Mouse (Mus musculus): ENCODE measurements around the gene Acvr1. TPM values are rescaled to one million over a fixed set of nuclear protein-coding genes. Genes with fewer than 3 reads are reported as not detected.

Acvr1 gene
- polyA plus RNA-seq, 1 experiment from 2014 or later = 3.0 TPM

GRCm38 (mm10) chr2:58481450-58482100 lies 85.4 kb downstream of the Acvr1 start:
- no peak for DNase-seq (ENCODE audit: extremely low spot score, low spot score)
- Histone ChIP-seq H3K27ac (no peak overlapping the region), H3K4me3 (no peak overlapping the region), H3K36me3 (replicated peaks) (peaks cover 17% of the 10 kb centered on the region), H3K9me3 (no peaks in the 10 kb centered on the region), H3K4me1 (peaks cover 29% of the 10 kb centered on the region), H3K27me3 (ENCODE audit: poor library complexity, severe bottlenecking) (no peaks in the 10 kb centered on the region)
- 93% methylated on average over 9 of the region's 9 CpGs for WGBS

GRCm38 (mm10) chr2:58480764-58481163 lies 86.2 kb downstream of the Acvr1 start:
- H3K9me3 ChIP-seq = no peaks in the 10 kb centered on the region
- peaks cover 17% of the 10 kb centered on the region for H3K36me3 ChIP-seq (replicated peaks)
- no peak overlapping the region for H3K27ac ChIP-seq
- H3K4me3 ChIP-seq = no peak overlapping the region
- no peak for DNase-seq (ENCODE audit: extremely low spot score, low spot score)
- H3K4me1 ChIP-seq = peaks cover 24% of the 10 kb centered on the region
- no peaks in the 10 kb centered on the region for H3K27me3 ChIP-seq (ENCODE audit: poor library complexity, severe bottlenecking)
- WGBS = 90% methylated on average over 6 of the region's 6 CpGs

GRCm38 (mm10) chr2:58479536-58479935 lies 87.4 kb downstream of the Acvr1 start:
- Histone ChIP-seq H3K27me3 (ENCODE audit: poor library complexity, severe bottlenecking) (no peaks in the 10 kb centered on the region), H3K27ac (no peak overlapping the region), H3K36me3 (replicated peaks) (peaks cover 18% of the 10 kb centered on the region), H3K4me3 (no peak overlapping the region), H3K4me1 (peaks cover 22% of the 10 kb centered on the region), H3K9me3 (no peaks in the 10 kb centered on the region)
- WGBS = 95% methylated on average over 10 of the region's 10 CpGs
- no peak for DNase-seq (ENCODE audit: extremely low spot score, low spot score)

GRCm38 (mm10) chr2:58478144-58478543 lies 88.8 kb downstream of the Acvr1 start:
- Histone ChIP-seq H3K27me3 (ENCODE audit: poor library complexity, severe bottlenecking) (no peaks in the 10 kb centered on the region), H3K4me1 (peaks cover 16% of the 10 kb centered on the region; the same call in 1 of the 2 replicates), H3K27ac (no peak overlapping the region), H3K36me3 (replicated peaks) (peaks cover 25% of the 10 kb centered on the region), H3K4me3 (no peak overlapping the region), H3K9me3 (no peaks in the 10 kb centered on the region)
- WGBS = 93% methylated on average over 4 of the region's 4 CpGs
- DNase-seq (ENCODE audit: extremely low spot score, low spot score) = no peak

DNA sequence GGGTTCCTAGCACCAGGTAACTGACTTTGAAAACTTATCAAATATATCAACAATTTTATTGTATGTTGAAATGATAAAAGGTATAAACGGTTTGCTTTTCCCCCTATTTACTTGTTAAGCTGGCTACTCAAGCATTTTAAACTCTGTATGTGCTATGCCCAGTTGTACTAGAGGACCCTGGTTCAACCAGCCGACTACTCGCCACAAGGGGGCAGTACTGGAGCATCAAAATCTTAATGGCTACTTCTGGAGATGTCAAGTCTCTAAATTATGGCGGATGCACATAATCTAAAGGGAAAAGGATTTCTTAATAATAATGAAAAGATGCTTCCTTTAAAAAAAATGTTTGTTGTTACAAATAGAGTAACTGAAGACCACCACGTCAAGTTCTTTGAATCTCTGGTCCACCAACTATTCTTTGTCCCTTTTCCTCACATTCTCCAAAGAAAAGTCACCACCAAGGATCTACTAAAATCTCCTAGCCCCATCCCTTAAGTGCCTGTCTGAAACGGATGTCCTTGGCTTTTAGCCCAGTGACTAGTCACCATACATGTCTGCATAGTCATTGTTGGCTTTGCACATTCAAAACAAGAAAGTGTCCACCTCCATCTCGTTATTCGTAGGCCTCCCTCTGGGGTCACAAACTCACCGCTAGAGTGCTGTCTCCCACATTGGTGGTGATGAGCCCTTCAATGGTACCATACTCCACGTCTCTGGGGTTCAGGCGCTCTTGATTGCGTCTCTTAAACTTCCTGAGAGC lies 89.8 kb downstream of the Acvr1 start:
- Histone ChIP-seq H3K36me3 (replicated peaks) (peaks cover 25% of the 10 kb centered on the region), H3K9me3 (no peaks in the 10 kb centered on the region), H3K27ac (no peak overlapping the region), H3K4me1 (peaks cover 16% of the 10 kb centered on the region; the same call in 1 of the 2 replicates), H3K27me3 (ENCODE audit: poor library complexity, severe bottlenecking) (no peaks in the 10 kb centered on the region), H3K4me3 (no peak overlapping the region)
- 65% methylated on average over 12 of the region's 12 CpGs for WGBS
- peak; percentile 79 for DNase-seq (ENCODE audit: extremely low spot score, low spot score)

- DNase-seq (ENCODE audit: extremely low spot score, low spot score) = no peak
Observed at GRCm38 (mm10) chr2:58475578-58475977, 91.4 kb downstream of the Acvr1 start.

DNA sequence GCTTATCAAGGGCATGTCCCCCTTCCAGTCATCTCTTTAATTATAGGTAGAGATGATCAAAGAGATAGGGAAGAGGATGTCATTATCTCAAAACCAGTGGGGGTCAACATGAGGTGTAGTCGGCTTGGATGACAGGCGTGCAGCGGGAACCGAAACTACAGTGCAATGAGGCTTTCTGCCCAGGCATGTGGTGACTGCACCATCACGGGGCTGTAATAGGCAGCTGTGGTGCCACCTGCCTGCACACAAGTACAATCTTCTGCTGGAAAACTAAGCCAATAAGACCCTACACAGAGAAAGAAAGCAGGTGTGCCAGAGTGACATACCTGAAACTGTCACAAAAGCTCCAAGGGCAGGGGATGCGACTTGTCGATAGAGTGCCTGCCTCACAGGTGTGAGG lies 96.7 kb downstream of the Acvr1 start:
- H3K27ac ChIP-seq = no peak overlapping the region
- peaks cover 2% of the 10 kb centered on the region; the same call in 1 of the 2 replicates for H3K4me1 ChIP-seq
- no peaks in the 10 kb centered on the region; the same call in 1 of the 2 replicates for H3K9me3 ChIP-seq
- peaks cover 62% of the 10 kb centered on the region for H3K36me3 ChIP-seq (replicated peaks)
- WGBS = 93% methylated on average over 7 of the region's 7 CpGs
- H3K4me3 ChIP-seq = no peak overlapping the region
- no peak for DNase-seq (ENCODE audit: extremely low spot score, low spot score)
- H3K27me3 ChIP-seq (ENCODE audit: poor library complexity, severe bottlenecking) = no peaks in the 10 kb centered on the region

More at GRCm38 (mm10) chr2:58475578-58475977, 91.4 kb downstream of the Acvr1 start:
- H3K27me3 ChIP-seq (ENCODE audit: poor library complexity, severe bottlenecking) = no peaks in the 10 kb centered on the region
- H3K9me3 ChIP-seq = no peaks in the 10 kb centered on the region
- H3K27ac ChIP-seq = no peak overlapping the region
- 78% methylated on average over 8 of the region's 8 CpGs for WGBS
- H3K4me1 ChIP-seq = peaks cover 16% of the 10 kb centered on the region; the same call in 1 of the 2 replicates
- peaks cover 30% of the 10 kb centered on the region for H3K36me3 ChIP-seq (replicated peaks)
- H3K4me3 ChIP-seq = no peak overlapping the region

DNA sequence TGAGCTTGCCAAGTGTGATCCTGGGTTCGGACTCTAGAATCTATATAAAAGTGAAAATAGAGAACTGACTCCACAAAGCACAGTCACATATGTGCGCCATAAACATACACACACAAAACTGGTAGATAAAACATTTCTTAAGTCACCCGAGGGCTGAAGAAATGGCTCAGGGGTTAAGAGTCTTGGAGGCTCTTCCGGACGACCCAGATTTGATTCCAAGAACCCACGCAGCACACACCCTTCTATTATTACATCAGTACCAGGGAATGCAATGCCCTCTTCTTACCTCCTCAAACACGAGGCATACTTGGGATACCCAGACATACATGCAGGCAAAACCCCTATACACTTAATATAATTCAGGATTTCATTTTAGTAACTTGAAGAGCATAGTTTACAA lies 97.1 kb downstream of the Acvr1 start, which contains the start of gene Gm17409:
Gene Gm17409 (plus strand): TSS at position 301 of the 400 bp plus-strand sequence.
- no peaks in the 10 kb centered on the region; the same call in 1 of the 2 replicates for H3K9me3 ChIP-seq
- H3K4me1 ChIP-seq = peaks cover under 1% of the 10 kb centered on the region; the same call in 1 of the 2 replicates
- WGBS = 95% methylated on average over 7 of the region's 7 CpGs
- DNase-seq (ENCODE audit: extremely low spot score, low spot score) = no peak
- H3K27ac ChIP-seq = no peak within 1 kb of the TSS
- no peak within 1 kb of the TSS for H3K4me3 ChIP-seq
- no peaks in the 10 kb centered on the region for H3K27me3 ChIP-seq (ENCODE audit: poor library complexity, severe bottlenecking)
- H3K36me3 ChIP-seq (replicated peaks) = peaks cover 64% of the 10 kb centered on the region

DNA sequence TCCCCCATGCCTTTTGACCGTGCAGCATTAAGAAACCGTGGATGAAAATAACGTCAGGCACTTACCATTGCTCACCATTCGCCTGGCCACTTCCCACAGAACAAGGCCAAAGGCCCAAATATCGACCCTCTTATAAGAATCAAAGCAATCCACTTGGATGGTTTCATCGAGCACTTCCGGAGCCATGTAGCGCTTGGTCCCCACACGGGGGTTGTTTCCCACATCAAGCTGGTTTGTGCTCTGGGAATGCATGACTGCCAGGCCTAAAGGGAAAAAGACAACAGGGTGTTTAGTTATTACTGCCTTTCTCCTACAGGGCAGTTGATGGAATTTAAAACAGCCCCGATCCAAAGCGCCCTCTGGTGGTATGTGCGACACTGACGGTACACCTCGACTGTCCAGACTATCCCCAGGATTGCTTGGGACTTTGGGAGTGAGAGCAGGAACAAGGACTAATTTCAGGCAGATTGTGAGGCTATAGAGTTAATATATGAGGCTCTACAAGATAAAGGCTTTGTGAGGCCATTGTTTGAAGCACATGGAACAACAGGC lies 108.1 kb downstream of the Acvr1 start:
- Histone ChIP-seq H3K27me3 (ENCODE audit: poor library complexity, severe bottlenecking) (no peaks in the 10 kb centered on the region), H3K9me3 (0 out of 2 replicates have a peak, but pooled peaks cover 3% of the 10 kb centered on the region), H3K36me3 (replicated peaks) (peaks cover 63% of the 10 kb centered on the region), H3K27ac (no peak overlapping the region), H3K4me3 (no peak overlapping the region), H3K4me1 (no peaks in the 10 kb centered on the region)
- WGBS = 85% methylated on average over 14 of the region's 14 CpGs
- no peak for DNase-seq (ENCODE audit: extremely low spot score, low spot score)

DNA sequence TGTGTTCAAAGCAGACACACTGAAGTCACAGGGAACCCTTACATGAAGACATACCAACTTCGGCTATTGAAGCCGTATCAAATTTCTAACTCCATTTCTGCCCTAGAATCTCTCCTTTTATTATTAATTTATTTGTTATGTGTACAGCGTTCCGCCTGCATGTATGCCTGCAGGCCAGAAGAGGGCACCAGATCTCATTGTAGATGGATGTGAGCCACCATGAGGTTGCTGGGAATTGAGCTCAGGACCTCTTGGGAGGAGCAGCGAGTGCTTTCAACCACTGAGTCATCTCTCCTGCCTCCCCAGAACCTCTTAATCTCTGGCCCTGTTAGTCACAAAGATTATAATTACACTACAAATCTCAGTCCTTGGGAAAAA lies 109.5 kb downstream of the Acvr1 start:
- H3K27me3 ChIP-seq (ENCODE audit: poor library complexity, severe bottlenecking) = no peaks in the 10 kb centered on the region
- DNase-seq (ENCODE audit: extremely low spot score, low spot score) = no peak
- H3K4me1 ChIP-seq = no peaks in the 10 kb centered on the region
- H3K27ac ChIP-seq = no peak overlapping the region
- WGBS = 94% methylated on average over 5 of the region's 5 CpGs
- peaks cover 62% of the 10 kb centered on the region for H3K36me3 ChIP-seq (replicated peaks)
- H3K4me3 ChIP-seq = no peak overlapping the region
- 0 out of 2 replicates have a peak, but pooled peaks cover 3% of the 10 kb centered on the region for H3K9me3 ChIP-seq

- WGBS = 91% methylated on average over 8 of the region's 8 CpGs
- Histone ChIP-seq H3K27me3 (ENCODE audit: poor library complexity, severe bottlenecking) (no peaks in the 10 kb centered on the region), H3K36me3 (replicated peaks) (peaks cover 57% of the 10 kb centered on the region)
Observed at GRCm38 (mm10) chr2:58456843-58457487, 110.0 kb downstream of the Acvr1 start.

GRCm38 (mm10) chr2:58454095-58454865 lies 112.7 kb downstream of the Acvr1 start:
- H3K4me3 ChIP-seq = no peak overlapping the region
- no peak overlapping the region for H3K27ac ChIP-seq
- 92% methylated on average over 16 of the region's 16 CpGs for WGBS
- peaks cover 39% of the 10 kb centered on the region for H3K36me3 ChIP-seq (replicated peaks)
- H3K27me3 ChIP-seq (ENCODE audit: poor library complexity, severe bottlenecking) = no peaks in the 10 kb centered on the region
- no peaks in the 10 kb centered on the region for H3K4me1 ChIP-seq
- 0 out of 2 replicates have a peak, but pooled peaks cover 3% of the 10 kb centered on the region for H3K9me3 ChIP-seq
- no peak for DNase-seq (ENCODE audit: extremely low spot score, low spot score)

More at GRCm38 (mm10) chr2:58456843-58457487, 110.0 kb downstream of the Acvr1 start:
- Histone ChIP-seq H3K27ac (no peak overlapping the region), H3K4me3 (no peak overlapping the region), H3K4me1 (no peaks in the 10 kb centered on the region), H3K9me3 (0 out of 2 replicates have a peak, but pooled peaks cover 3% of the 10 kb centered on the region)
- DNase-seq (ENCODE audit: extremely low spot score, low spot score) = no peak

All from forebrain, embryonic 10.5 days (tissue).